Mouse (Mus musculus) embryo, embryonic 11.5 days (tissue): ENCODE measurements at regions not wholly inside any gene's neighbourhood (a gene's known extent, or its start where the extent isn't known, plus 50 kb on each side); places are given as distances from the start of the nearest gene placed in this dataset.

Experiments used
- DNase-seq: peaks from one replicate; pipeline ENCODE4 v3.0.0-alpha.2; 2012; ENCODE audit warnings: low read depth, low spot score

- DNase-seq, result no peak
Measured at GRCm38 (mm10) chr4:97381084-97381483, 198.1 kb upstream of the Gm10192 start.

- no peak for DNase-seq
Measured at GRCm38 (mm10) chr4:97377593-97378542, 194.9 kb upstream of the Gm10192 start.

- no peak for DNase-seq
Measured at GRCm38 (mm10) chr4:97360473-97360872, 177.5 kb upstream of the Gm10192 start.

GRCm38 (mm10) chr4:97357958-97358357 is 175.0 kb upstream of the Gm10192 start:
- DNase-seq, result no peak

- peak; percentile 1 for DNase-seq
Measured at GRCm38 (mm10) chr4:97346799-97347198, 163.8 kb upstream of the Gm10192 start.

GRCm38 (mm10) chr4:97344335-97344734 is 161.4 kb upstream of the Gm10192 start:
- DNase-seq, result peak; percentile 1

- DNase-seq, result no peak
Measured at GRCm38 (mm10) chr4:97343378-97343777, 160.4 kb upstream of the Gm10192 start.
